Mouse (Mus musculus) MEL (cell line): ENCODE results near the gene Madd. TPM values are rescaled to one million over a fixed set of nuclear protein-coding genes. Genes with fewer than 3 reads are reported as not detected.
A peak's percentile ranks its signal among the peaks of the same experiment; 100 is the strongest.

Experiments
- DNase-seq: peaks from one replicate; pipeline ENCODE4 v3.0.0; 2011; ENCODE audit warnings: low read depth, low spot score
- H3K27ac ChIP-seq: 2 replicates; pipeline ENCODE4 v1.5.1; 2012; ENCODE audit warnings: low read depth, mild to moderate bottlenecking, control low read depth, low read length, moderate library complexity; ENCODE audit not compliant: control insufficient read depth
- H3K27me3 ChIP-seq, 2 experiments: fragments of 150-350 bp in 1 of 2; sonication (generic) in 1 of 2; 2 replicates each; pipeline ENCODE4 v1.6.1; 2012; ENCODE audit warnings: low read length in 2 of 2, mild to moderate bottlenecking in 2 of 2, improper control_type of control experiment in 1 of 2, moderate library complexity in 1 of 2; ENCODE audit not compliant: insufficient read depth in 2 of 2, control insufficient read depth in 1 of 2
- H3K36me3 ChIP-seq, 2 experiments: 2 replicates each; pipeline ENCODE4 v1.6.1; 2012 to 2014; ENCODE audit warnings: low read length in 2 of 2, improper control_type of control experiment in 1 of 2, inconsistent platforms in 1 of 2, mild to moderate bottlenecking in 1 of 2; ENCODE audit not compliant: insufficient read depth in 2 of 2, control insufficient read depth in 1 of 2
- H3K4me1 ChIP-seq, 2 experiments: fragments of 150-350 bp in 1 of 2; sonication (generic) in 1 of 2; 2 replicates each; pipeline ENCODE4 v1.6.1; 2012; ENCODE audit warnings: low read length in 2 of 2, improper control_type of control experiment in 1 of 2, mild to moderate bottlenecking in 1 of 2; ENCODE audit not compliant: insufficient read depth in 2 of 2, control insufficient read depth in 1 of 2
- H3K4me3 ChIP-seq, 2 experiments: fragments of 150-350 bp in 1 of 2; sonication (generic) in 1 of 2; 2 replicates each; pipeline ENCODE4 v1.5.1; 2012; ENCODE audit warnings: low read depth in 2 of 2, low read length in 2 of 2, mild to moderate bottlenecking in 2 of 2, moderate library complexity in 2 of 2, control low read depth in 1 of 2, improper control_type of control experiment in 1 of 2; ENCODE audit not compliant: control insufficient read depth in 1 of 2, insufficient read depth in 1 of 2
- H3K79me2 ChIP-seq: 2 replicates; pipeline ENCODE4 v1.6.1; 2012; ENCODE audit warnings: mild to moderate bottlenecking, low read length, moderate library complexity; ENCODE audit not compliant: control insufficient read depth, poor library complexity, insufficient read depth
- H3K9ac ChIP-seq: 2 replicates; pipeline ENCODE4 v1.6.1; 2012; ENCODE audit warnings: low read depth, mild to moderate bottlenecking, control low read depth, low read length, moderate library complexity; ENCODE audit not compliant: control insufficient read depth, poor library complexity, severe bottlenecking
- H3K9me3 ChIP-seq: fragments of 150-350 bp; sonication (generic); replicated peaks from 2 replicates; pipeline ENCODE4 v1.6.1; 2012; ENCODE audit warnings: mild to moderate bottlenecking, low read length, improper control_type of control experiment, moderate library complexity; ENCODE audit not compliant: insufficient read depth
- CHD1 ChIP-seq: IDR thresholded peaks from 2 replicates; pipeline ENCODE4 v1.6.1; 2012; ENCODE audit warnings: low read depth, mild to moderate bottlenecking, inconsistent platforms, low read length, improper control_type of control experiment
- E2F4 ChIP-seq: IDR thresholded peaks from 2 replicates; pipeline ENCODE4 v1.6.1; 2011; ENCODE audit warnings: low read depth, low read length, improper control_type of control experiment, borderline replicate concordance
- EP300 ChIP-seq, 2 experiments: IDR thresholded peaks; 2 replicates each; pipeline ENCODE4 v1.6.1; 2011; ENCODE audit warnings: improper control_type of control experiment in 2 of 2, low read length in 2 of 2, low read depth in 1 of 2, mild to moderate bottlenecking in 1 of 2
- ETS1 ChIP-seq: IDR thresholded peaks from 2 replicates; pipeline ENCODE4 v1.6.1; 2012; ENCODE audit warnings: low read depth, mild to moderate bottlenecking, inconsistent platforms, low read length, improper control_type of control experiment, moderate library complexity
- HCFC1 ChIP-seq: IDR thresholded peaks from 2 replicates; pipeline ENCODE4 v1.6.1; 2012; ENCODE audit warnings: low read depth, mild to moderate bottlenecking, inconsistent platforms, low read length, improper control_type of control experiment, moderate library complexity
- MEF2A ChIP-seq: IDR thresholded peaks from 2 replicates; pipeline ENCODE4 v1.6.1; 2014; ENCODE audit warnings: low read depth, mild to moderate bottlenecking, inconsistent platforms, low read length, improper control_type of control experiment; ENCODE audit not compliant: poor library complexity, insufficient replicate concordance, severe bottlenecking; ENCODE audit errors: extremely low read depth
- NELFE ChIP-seq: IDR thresholded peaks from 2 replicates; pipeline ENCODE4 v1.6.1; 2011; ENCODE audit warnings: low read depth, low read length, improper control_type of control experiment
- POLR2A ChIP-seq, 2 experiments: IDR thresholded peaks; 2 replicates each; pipeline ENCODE4 v1.6.1; 2011 to 2012; ENCODE audit warnings: low read length in 2 of 2, mild to moderate bottlenecking in 2 of 2, control low read depth in 1 of 2, improper control_type of control experiment in 1 of 2, low read depth in 1 of 2, moderate library complexity in 1 of 2; ENCODE audit not compliant: control insufficient read depth in 1 of 2, insufficient read depth in 1 of 2, poor library complexity in 1 of 2
- POLR2AphosphoS2 ChIP-seq: IDR thresholded peaks from 2 replicates; pipeline ENCODE4 v1.6.1; 2011; ENCODE audit warnings: low read length, improper control_type of control experiment
- RAD21 ChIP-seq: IDR thresholded peaks from 2 replicates; pipeline ENCODE4 v1.6.1; 2011; ENCODE audit warnings: mild to moderate bottlenecking, low read depth, low read length, improper control_type of control experiment
- RCOR1 ChIP-seq: IDR thresholded peaks from 2 replicates; pipeline ENCODE4 v1.6.1; 2012; ENCODE audit warnings: low read depth, mild to moderate bottlenecking, inconsistent platforms, low read length, improper control_type of control experiment
- SMC3 ChIP-seq: IDR thresholded peaks from 2 replicates; pipeline ENCODE4 v1.6.1; 2011; ENCODE audit warnings: low read depth, low read length, improper control_type of control experiment
- USF1 ChIP-seq: IDR thresholded peaks from 2 replicates; pipeline ENCODE4 v1.6.1; 2014; ENCODE audit warnings: low read depth, mild to moderate bottlenecking, inconsistent platforms, low read length, improper control_type of control experiment, moderate library complexity
- USF2 ChIP-seq, 2 experiments: IDR thresholded peaks; 2 replicates each; pipeline ENCODE4 v1.6.1; 2011 to 2012; ENCODE audit warnings: improper control_type of control experiment in 2 of 2, low read length in 2 of 2, borderline replicate concordance in 1 of 2, inconsistent platforms in 1 of 2, low read depth in 1 of 2, mild to moderate bottlenecking in 1 of 2; ENCODE audit not compliant: insufficient read depth in 1 of 2
- ZMIZ1 ChIP-seq: IDR thresholded peaks from 2 replicates; pipeline ENCODE4 v1.6.1; 2012; ENCODE audit warnings: low read depth, mild to moderate bottlenecking, inconsistent platforms, low read length, improper control_type of control experiment, moderate library complexity
- ZNF384 ChIP-seq: IDR thresholded peaks from 2 replicates; pipeline ENCODE4 v1.6.1; 2012; ENCODE audit warnings: low read depth, mild to moderate bottlenecking, inconsistent platforms, low read length, improper control_type of control experiment
- polyA plus RNA-seq, 2 experiments: library from polyadenylated mRNA; stranded (reverse) in 1 of 2; unstranded in 1 of 2; fragments of >175 nt in 1 of 2; fragments of >200 nt in 1 of 2; gene quantifications; 2 replicates each; pipeline versions ENCODE4 v1.2.1 to v1.2.4; 2012; ENCODE audit warnings: low replicate concordance in 2 of 2, low read depth in 1 of 2; ENCODE audit not compliant: insufficient read length in 2 of 2, insufficient read depth in 1 of 2, missing spikeins in 1 of 2
- total RNA-seq: library from RNA; depleted of rRNA; stranded (reverse); fragments of 300-350 nt; gene quantifications from 2 replicates; pipeline ENCODE4 v1.2.3, GENCODE M21; 2012

The Madd gene
- total and polyA plus RNA-seq, 3 experiments: 17.5 to 27.4 TPM; not detected in 1

DNA sequence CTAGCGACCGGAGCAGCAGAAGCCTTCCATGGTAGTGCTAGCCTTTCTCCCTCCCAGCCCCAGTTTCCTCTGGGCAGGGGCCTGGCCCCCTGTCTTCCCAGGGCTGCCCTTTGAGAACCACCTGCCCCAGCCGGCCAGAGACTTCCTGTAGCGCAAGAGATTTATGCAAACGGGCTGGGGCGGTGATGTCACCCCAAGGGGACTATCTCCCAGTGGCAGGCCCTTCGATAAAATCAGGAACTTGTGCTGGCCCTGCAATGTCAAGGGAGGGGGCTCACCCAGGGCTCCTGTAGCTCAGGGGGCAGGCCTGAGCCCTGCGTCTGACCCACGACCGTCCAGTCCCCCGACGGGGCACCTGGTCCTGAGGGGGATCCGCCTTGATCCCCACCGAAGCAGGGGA is 87.1 kb downstream of the Madd start (continued):
- no peak for TF ChIP-seq USF2 (IDR thresholded peaks at IDR 0.05; ENCODE audit: borderline replicate concordance in 1 of 2, insufficient read depth in 1 of 2, low read depth in 1 of 2, low read length in 2 of 2)
- TF ChIP-seq, all 39 proteins: peak for 13

DNA sequence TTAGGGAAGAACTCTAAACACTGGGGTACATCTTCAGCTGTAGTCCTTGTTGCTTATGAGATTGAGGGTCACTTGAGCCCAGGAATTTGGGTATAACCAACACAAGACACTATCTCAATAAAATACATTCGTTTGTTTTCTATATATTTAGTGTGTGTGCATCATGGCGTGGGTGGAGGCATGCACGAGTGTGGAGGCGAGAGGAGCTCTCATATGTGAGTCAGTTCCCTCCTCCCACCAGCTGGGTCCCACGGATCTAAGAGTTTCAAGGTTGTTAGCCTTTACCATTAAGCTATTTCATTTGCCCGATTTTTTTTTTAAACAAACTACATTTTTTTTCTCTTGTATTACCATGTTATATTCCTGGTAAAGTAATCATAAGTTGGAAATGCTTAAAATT is 92.8 kb downstream of the Madd start:
- H3K36me3 ChIP-seq: peaks cover 0 to 38% of the 10 kb centered on the region in 2 experiments; a peak in 2 of 4 replicates
- TF ChIP-seq RAD21 (no peak), EP300 (IDR thresholded peaks at IDR 0.05; ENCODE audit: low read depth in 1 of 2, low read length in 2 of 2) (0 out of 4 replicates have a peak, but pooled peaks of 1 of the 2 experiments have one; percentile 2)
- TF ChIP-seq, all 39 proteins: peak for 1
- H3K9ac ChIP-seq: no peak overlapping the region; the same call in 1 of the 2 replicates
- no peaks in the 10 kb centered on the region for H3K27me3 ChIP-seq
- no peaks in the 10 kb centered on the region for H3K9me3 ChIP-seq
- H3K79me2 ChIP-seq: peaks cover 1% of the 10 kb centered on the region; the same call in 1 of the 2 replicates
- DNase-seq: no peak
- H3K4me3 ChIP-seq: no peak overlapping the region
- H3K4me1 ChIP-seq: peaks cover 2 to 48% of the 10 kb centered on the region in 2 experiments; a peak in 3 of 4 replicates
- peak overlapping the region; percentile 99 for H3K27ac ChIP-seq

DNA sequence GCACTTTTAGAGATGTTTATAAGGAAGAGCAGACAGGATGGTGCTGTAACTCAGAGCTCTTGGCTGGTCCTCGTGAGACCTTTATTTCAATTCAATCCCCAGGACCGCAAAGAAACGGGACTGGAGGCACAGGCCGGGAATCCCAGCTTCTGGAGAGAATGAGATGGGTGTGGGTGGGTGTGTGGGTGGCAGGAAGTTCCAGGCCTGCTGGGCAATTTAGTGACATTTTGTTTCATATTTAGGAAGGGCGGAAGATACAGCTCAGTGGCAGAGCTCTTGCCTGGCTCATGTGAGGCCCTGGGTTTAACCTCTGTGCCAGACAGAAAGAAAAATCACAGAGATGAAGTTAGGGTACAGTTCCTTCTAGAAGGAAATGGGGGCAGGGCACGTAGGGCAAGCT is 93.4 kb downstream of the Madd start:
- H3K79me2 ChIP-seq: peaks cover 1% of the 10 kb centered on the region; the same call in 1 of the 2 replicates
- no peak overlapping the region for H3K4me3 ChIP-seq
- peaks cover 2 to 46% of the 10 kb centered on the region in 2 experiments; a peak in 3 of 4 replicates for H3K4me1 ChIP-seq
- no peak for TF ChIP-seq HCFC1
- no peak for TF ChIP-seq CHD1
- TF ChIP-seq E2F4: no peak
- TF ChIP-seq RCOR1: no peak
- no peak for TF ChIP-seq NELFE
- TF ChIP-seq POLR2AphosphoS2: no peak
- TF ChIP-seq SMC3: no peak
- no peak for TF ChIP-seq ZNF384
- no peak for TF ChIP-seq ZMIZ1
- TF ChIP-seq USF2 (IDR thresholded peaks at IDR 0.05; ENCODE audit: borderline replicate concordance in 1 of 2, insufficient read depth in 1 of 2, low read depth in 1 of 2, low read length in 2 of 2): no peak
- no peak for TF ChIP-seq POLR2A (IDR thresholded peaks at IDR 0.05; ENCODE audit: control insufficient read depth in 1 of 2, insufficient read depth in 1 of 2, low read depth in 1 of 2, low read length in 2 of 2, poor library complexity in 1 of 2)
- TF ChIP-seq ETS1: no peak
- TF ChIP-seq USF1: no peak
- TF ChIP-seq MEF2A: no peak
- no peaks in the 10 kb centered on the region for H3K27me3 ChIP-seq
- H3K9ac ChIP-seq: peak overlapping the region; percentile 35
- peaks cover 0 to 38% of the 10 kb centered on the region in 2 experiments; a peak in 2 of 4 replicates for H3K36me3 ChIP-seq
- peak overlapping the region; percentile 99 for H3K27ac ChIP-seq
- H3K9me3 ChIP-seq: no peaks in the 10 kb centered on the region
- no peak for DNase-seq
